Mouse (Mus musculus) liver, embryonic 13.5 days (tissue): ENCODE data around the gene Aldoart2. TPM values are rescaled to one million over a fixed set of nuclear protein-coding genes. Genes with fewer than 3 reads are reported as not detected.
"Not testable (repeated sequence)": the region's sequence is repeated elsewhere in the genome, so short reads cannot be mapped to it uniquely, and the experiment has no call there.

Experiments used
- ATAC-seq: fragments of 200-750 bp; cut with Nextera tagmentation; 2 replicates; pipeline ENCODE4 v1.8.0; 2017; ENCODE audit warnings: low read depth, mild to moderate bottlenecking, moderate number of reproducible peaks, moderate library complexity
- DNase-seq: peaks from one replicate; pipeline ENCODE4 v3.0.0; 2022
- H3K27ac ChIP-seq: fragments of 300-500 bp; sonication (generic); 2 replicates; pipeline ENCODE4 v1.5.1; 2015; ENCODE audit warnings: moderate library complexity, mild to moderate bottlenecking, inconsistent platforms
- H3K27me3 ChIP-seq: fragments of 300-500 bp; sonication (generic); 2 replicates; pipeline ENCODE4 v1.6.1; 2015; ENCODE audit warnings: mild to moderate bottlenecking, inconsistent platforms
- H3K36me3 ChIP-seq: fragments of 300-500 bp; sonication (generic); 2 replicates; pipeline ENCODE4 v1.6.1; 2015; ENCODE audit warnings: mild to moderate bottlenecking, inconsistent platforms
- H3K4me1 ChIP-seq: fragments of 300-500 bp; sonication (generic); replicated peaks from 2 replicates; pipeline ENCODE4 v1.6.1; 2015; ENCODE audit warnings: inconsistent platforms
- H3K4me2 ChIP-seq: fragments of 300-500 bp; sonication (generic); 2 replicates; pipeline ENCODE4 v1.6.1; 2015; ENCODE audit warnings: inconsistent platforms, mild to moderate bottlenecking, moderate library complexity
- H3K4me3 ChIP-seq: fragments of 300-500 bp; sonication (generic); replicated peaks from 2 replicates; pipeline ENCODE4 v1.5.1; 2015; ENCODE audit warnings: mild to moderate bottlenecking, inconsistent platforms
- H3K9ac ChIP-seq: fragments of 300-500 bp; sonication (generic); 2 replicates; pipeline ENCODE4 v1.6.1; 2015; ENCODE audit warnings: mild to moderate bottlenecking, inconsistent platforms
- H3K9me3 ChIP-seq: fragments of 300-500 bp; sonication (generic); replicated peaks from 2 replicates; pipeline ENCODE4 v1.6.1; 2016; ENCODE audit warnings: inconsistent platforms
- WGBS: fragments of 180-500 bp; shearing (Covaris S2); methylation state at CpG from one replicate; pipeline ENCODE4 v1.1.7; 2015; ENCODE audit not compliant: insufficient replicate concordance; 5-methylcytosine and 5-hydroxymethylcytosine counted together
- polyA plus RNA-seq: library from polyadenylated mRNA; unstranded; fragments of >200 nt; fragmentation: Nextera tagmentation; extraction: Ambion mirVana; gene quantifications from 2 replicates; pipeline ENCODE4 v1.2.1, GENCODE M21; 2015

Aldoart2 gene
- polyA plus RNA-seq: not detected in 2 replicates

DNA sequence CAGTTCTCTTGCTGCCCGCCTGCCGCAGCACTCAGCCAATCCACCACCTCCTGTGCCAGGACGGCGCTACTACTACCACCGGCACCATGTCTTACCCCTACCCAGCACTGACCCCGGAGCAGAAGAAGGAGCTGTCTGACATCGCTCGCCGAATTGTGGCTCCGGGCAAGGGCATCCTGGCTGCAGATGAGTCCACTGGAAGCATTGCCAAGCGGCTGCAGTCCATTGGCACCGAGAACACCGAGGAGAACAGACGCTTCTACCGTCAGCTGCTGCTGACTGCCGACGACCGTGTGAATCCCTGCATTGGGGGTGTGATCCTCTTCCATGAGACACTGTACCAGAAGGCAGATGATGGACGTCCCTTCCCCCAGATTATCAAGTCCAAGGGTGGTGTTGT lies at the start of gene Aldoart2:
Gene Aldoart2 (plus strand): TSS at position 34 of the 400 bp plus-strand sequence.
- H3K4me3 ChIP-seq: no peak within 1 kb of the TSS
- H3K36me3 ChIP-seq: no peaks in the 10 kb centered on the region
- no peak within 1 kb of the TSS for H3K27ac ChIP-seq
- no peak for ATAC-seq
- no peaks in the 10 kb centered on the region for H3K27me3 ChIP-seq
- no peak within 1 kb of the TSS for H3K9ac ChIP-seq
- 84% methylated on average over 19 of the region's 19 CpGs for WGBS
- H3K4me2 ChIP-seq: no peak within 1 kb of the TSS
- H3K4me1 ChIP-seq: 0 out of 2 replicates have a peak, but pooled peaks cover 4% of the 10 kb centered on the region
- H3K9me3 ChIP-seq: no peaks in the 10 kb centered on the region
- no peak for DNase-seq

DNA sequence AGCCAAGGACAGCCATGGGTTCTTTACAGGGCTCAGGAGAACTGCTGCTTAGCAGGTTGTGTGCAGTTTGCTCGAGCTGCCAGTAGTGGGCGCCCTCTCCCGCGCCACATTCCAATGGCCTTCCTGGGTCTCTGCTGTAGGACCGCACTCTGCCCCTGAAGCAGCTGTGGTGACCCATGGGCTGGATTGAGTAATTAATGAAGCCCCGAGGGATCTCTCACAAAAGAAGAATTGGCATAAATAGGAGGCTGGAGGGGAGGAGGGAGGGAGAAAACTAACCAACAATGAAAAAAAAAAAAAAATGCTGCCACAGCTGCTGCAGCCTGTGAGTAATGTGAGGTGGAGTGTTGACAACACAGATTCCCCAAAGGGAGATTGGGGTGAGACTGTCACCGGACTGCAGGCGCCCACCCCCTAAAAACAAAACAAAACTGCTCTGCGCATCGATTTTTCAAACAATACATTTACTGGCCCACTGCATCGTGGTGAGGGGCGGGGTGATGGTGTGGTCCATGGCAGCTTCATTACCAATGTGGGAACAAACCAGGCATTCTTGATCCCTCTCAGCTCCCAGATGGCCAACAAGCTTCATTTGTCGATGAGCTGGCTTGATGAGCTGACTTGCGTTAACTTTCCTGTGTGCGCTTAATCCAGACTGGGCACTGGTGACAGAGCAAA lies 46.8 kb upstream of the Aldoart2 start:
- Histone ChIP-seq H3K4me3 (no peak overlapping the region), H3K4me2 (no peak overlapping the region), H3K27ac (no peak overlapping the region), H3K9me3 (no peaks in the 10 kb centered on the region), H3K4me1 (no peaks in the 10 kb centered on the region), H3K36me3 (no peaks in the 10 kb centered on the region), H3K27me3 (no peaks in the 10 kb centered on the region), H3K9ac (no peak overlapping the region)
- WGBS: 51% methylated on average over 15 of the region's 15 CpGs
- ATAC-seq (no peak), DNase-seq (peak; percentile 9)

DNA sequence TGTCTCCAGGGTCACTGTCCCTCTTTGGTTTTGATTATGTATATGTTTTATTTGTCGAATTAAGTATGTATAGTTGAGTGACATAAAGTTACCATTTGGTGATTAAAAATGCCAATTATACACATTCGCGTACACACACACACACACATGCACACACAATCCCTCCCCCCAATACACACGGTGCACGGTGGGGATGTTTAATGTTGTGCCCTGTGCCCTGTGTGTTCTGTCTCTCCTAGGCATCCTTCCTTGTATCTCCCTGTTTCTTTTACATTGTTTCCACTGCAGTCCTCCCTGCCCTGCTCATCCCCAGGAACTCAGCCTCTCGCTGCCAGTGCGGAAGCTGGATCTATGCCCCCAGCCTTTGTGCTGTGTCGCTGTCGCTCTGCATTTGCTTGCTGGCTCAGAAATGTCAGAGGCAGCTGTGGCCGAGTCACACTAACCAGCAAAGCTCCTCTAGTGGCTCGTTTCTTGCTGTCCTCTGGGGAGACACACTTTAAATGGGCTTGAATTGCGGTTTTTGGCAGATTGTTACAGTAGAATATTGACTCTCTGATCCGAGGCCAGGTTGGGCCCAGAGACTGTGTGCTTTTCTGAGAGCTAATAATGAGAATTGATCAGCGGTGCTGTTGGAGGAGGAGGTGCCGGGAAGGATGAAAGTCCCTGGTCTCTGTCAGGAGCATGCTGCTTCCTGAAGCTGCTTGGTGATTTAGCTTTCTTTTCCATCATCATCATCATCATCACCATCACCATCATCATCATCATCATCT lies 37.9 kb upstream of the Aldoart2 start:
- 60% methylated on average over 15 of the region's 15 CpGs for WGBS
- no peak overlapping the region for H3K4me3 ChIP-seq
- DNase-seq (no peak), ATAC-seq (no peak)
- no peaks in the 10 kb centered on the region for H3K4me1 ChIP-seq
- H3K9ac ChIP-seq: no peak overlapping the region
- H3K27ac ChIP-seq: no peak overlapping the region
- no peaks in the 10 kb centered on the region for H3K27me3 ChIP-seq
- H3K9me3 ChIP-seq: no peaks in the 10 kb centered on the region
- no peak overlapping the region for H3K4me2 ChIP-seq
- no peaks in the 10 kb centered on the region for H3K36me3 ChIP-seq

DNA sequence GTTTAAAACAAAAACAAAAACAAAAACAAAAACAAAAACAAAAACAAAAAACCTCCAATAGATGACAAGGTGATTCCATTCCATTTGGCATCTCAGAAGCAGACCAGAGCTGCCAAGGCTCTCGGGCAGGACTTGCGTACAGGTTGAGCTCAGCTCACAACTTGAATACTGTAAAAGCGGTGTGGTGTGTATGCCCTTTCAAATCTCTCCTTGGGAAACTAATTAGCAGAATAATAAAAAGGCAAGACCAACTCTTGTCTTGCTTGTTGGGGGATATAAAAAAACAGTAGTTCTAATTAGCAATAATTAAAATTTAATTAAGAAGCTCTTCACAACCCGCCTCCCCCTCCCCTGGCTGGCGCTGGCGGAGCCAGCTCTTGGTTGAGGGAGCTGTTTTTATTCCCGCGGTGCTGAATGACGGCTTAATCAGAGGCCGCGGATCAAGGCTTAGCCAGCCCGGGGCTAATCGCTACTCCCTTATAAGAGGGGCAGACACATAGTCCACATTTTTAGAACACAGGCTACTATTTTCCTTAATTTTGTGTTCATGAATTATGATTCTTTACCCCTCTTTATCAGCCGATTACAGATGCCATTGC lies 28.4 kb upstream of the Aldoart2 start:
- WGBS: 12% methylated on average over 14 of the region's 14 CpGs

DNA sequence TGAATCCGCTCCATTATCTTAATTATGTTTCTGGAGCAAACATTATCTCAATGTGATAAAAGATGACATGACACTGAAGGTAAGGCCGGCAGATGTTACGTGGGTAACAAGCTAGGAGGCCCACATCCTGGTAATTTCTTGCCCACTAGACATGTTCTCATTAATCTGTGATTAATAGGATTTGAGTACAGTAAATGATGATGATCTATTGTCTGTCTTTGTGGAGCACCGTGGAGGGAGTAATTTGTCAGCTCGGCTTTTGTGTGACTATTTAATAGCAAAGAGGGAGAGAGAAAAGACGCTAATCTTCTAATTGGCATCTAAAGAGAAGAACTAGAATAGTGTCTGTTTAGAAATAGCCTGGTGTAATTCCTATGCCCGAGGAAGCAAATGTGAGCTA lies 27.3 kb upstream of the Aldoart2 start:
- DNase-seq: no peak
- no peak overlapping the region for H3K4me3 ChIP-seq
- 65% methylated on average over 7 of the region's 7 CpGs for WGBS

More for the DNA sequence above, 28.4 kb upstream of the Aldoart2 start:
- no peaks in the 10 kb centered on the region for H3K9me3 ChIP-seq
- H3K36me3 ChIP-seq: no peaks in the 10 kb centered on the region
- no peak for ATAC-seq
- no peak overlapping the region for H3K9ac ChIP-seq
- no peaks in the 10 kb centered on the region for H3K4me1 ChIP-seq
- H3K4me3 ChIP-seq: no peak overlapping the region
- H3K27ac ChIP-seq: no peak overlapping the region
- H3K27me3 ChIP-seq: peaks cover 23% of the 10 kb centered on the region
- no peak for DNase-seq
- H3K4me2 ChIP-seq: no peak overlapping the region

DNA sequence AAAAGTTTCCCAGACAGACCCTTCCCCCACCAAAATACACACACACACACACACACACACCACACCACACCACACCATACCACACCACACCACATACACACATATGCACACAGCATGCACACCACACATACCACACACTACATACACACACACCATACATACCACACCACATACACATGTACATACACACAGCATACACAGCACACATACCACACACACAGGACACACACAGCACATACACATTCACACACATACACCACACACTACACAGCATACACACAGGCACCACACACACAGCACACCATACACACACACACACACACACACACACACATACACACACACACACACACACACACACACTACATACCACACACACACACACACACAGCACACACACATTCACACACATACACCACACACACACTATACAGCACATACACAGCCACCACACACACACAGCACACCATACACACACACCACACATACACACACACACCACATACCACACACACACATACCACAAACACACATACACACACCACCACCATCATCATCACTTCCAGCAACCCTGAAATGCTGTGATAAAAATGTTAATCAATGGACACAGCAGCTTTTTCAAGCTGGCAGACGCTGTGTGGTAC lies 26.6 kb upstream of the Aldoart2 start:
- Histone ChIP-seq H3K4me1 (no peaks in the 10 kb centered on the region), H3K27me3 (peaks cover 23% of the 10 kb centered on the region), H3K36me3 (no peaks in the 10 kb centered on the region), H3K4me2 (no peak overlapping the region), H3K9ac (no peak overlapping the region), H3K27ac (no peak overlapping the region), H3K9me3 (no peaks in the 10 kb centered on the region), H3K4me3 (no peak overlapping the region)
- WGBS: 62% methylated on average over 1 of the region's 1 CpGs
- 0 out of 2 replicates have a peak, but pooled peaks have one; percentile 39 for ATAC-seq
- DNase-seq: no peak

More for the DNA sequence above, 27.3 kb upstream of the Aldoart2 start:
- no peak overlapping the region for H3K4me2 ChIP-seq
- no peaks in the 10 kb centered on the region for H3K4me1 ChIP-seq
- H3K36me3 ChIP-seq: no peaks in the 10 kb centered on the region
- H3K9me3 ChIP-seq: no peaks in the 10 kb centered on the region
- no peak overlapping the region for H3K9ac ChIP-seq
- peaks cover 23% of the 10 kb centered on the region for H3K27me3 ChIP-seq
- no peak overlapping the region for H3K27ac ChIP-seq
- no peak for ATAC-seq

DNA sequence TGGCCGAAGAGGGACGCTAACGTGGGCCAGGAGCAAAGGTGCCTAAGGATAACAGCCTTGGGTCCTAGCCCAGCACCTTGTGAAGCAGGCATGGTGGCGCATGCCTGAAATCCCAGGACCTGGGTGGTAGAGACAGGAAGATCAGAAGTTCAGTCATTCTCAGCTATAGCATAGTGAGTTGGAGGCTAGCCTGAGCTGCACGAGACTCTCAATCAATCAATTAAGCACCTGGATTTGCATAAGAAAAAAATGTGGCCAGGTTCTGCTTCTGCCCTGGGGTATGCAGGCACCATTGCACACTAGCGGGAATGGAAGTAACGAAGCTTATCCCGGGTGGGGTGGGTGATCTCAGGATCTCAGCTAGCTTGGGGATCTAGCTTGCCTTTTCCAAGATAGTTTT lies 25.9 kb upstream of the Aldoart2 start:
- Histone ChIP-seq H3K9me3 (no peaks in the 10 kb centered on the region), H3K4me2 (no peak overlapping the region), H3K4me3 (no peak overlapping the region), H3K9ac (no peak overlapping the region), H3K4me1 (no peaks in the 10 kb centered on the region), H3K36me3 (no peaks in the 10 kb centered on the region), H3K27ac (no peak overlapping the region), H3K27me3 (peaks cover 23% of the 10 kb centered on the region)
- DNase-seq: no peak
- ATAC-seq: no peak
- 56% methylated on average over 8 of the region's 8 CpGs for WGBS

DNA sequence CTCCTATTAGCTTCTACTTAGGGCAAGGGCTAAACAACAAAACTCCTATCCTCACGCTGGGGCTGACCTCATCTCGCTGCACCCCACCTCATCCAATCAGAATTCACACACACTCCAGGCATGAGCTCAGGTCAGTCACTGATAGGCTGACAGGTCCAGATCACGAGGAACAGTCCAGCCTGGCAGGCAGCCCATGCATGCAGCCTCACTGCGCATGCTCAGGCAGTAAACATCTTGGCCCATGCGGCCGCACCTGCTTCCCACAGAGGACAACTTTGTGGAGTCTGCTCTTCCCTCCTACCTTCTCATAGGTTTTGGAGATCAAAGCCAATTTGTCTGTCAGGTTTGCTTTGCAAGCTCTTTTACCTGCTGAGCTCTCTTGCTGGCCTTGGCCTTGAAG lies 10.1 kb upstream of the Aldoart2 start:
- not testable (repeated sequence) for H3K27ac ChIP-seq, H3K9me3 ChIP-seq, H3K4me1 ChIP-seq, H3K4me2 ChIP-seq, H3K36me3 ChIP-seq, DNase-seq, ATAC-seq, H3K9ac ChIP-seq, H3K4me3 ChIP-seq, H3K27me3 ChIP-seq
- WGBS: 66% methylated on average over 6 of the region's 6 CpGs

DNA sequence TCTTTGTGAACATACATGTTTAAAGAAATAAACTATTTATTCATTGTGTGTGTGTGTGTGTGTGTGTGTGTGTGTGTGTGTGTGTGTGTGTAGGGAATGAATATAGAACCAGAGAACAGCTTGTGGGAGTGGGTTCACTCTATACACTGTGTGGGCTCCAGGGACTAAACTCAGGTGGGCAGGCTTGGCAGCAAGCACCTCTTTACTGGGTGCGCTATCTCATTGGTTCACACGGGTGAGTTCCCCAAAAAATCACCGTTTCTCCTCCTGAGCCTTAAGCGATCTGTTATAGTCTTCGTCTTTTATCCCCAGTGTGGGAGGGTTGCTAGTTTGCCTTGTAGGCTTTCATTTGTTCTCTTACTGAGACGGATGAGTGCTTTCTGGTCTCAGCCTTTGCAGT lies 7.2 kb upstream of the Aldoart2 start:
- Histone ChIP-seq H3K27me3 (no peaks in the 10 kb centered on the region), H3K36me3 (no peaks in the 10 kb centered on the region), H3K4me2 (no peak overlapping the region), H3K9ac (no peak overlapping the region), H3K4me3 (no peak overlapping the region), H3K9me3 (no peaks in the 10 kb centered on the region), H3K27ac (no peak overlapping the region), H3K4me1 (0 out of 2 replicates have a peak, but pooled peaks cover 4% of the 10 kb centered on the region)
- ATAC-seq (no peak), DNase-seq (no peak)
- 66% methylated on average over 6 of the region's 6 CpGs for WGBS

DNA sequence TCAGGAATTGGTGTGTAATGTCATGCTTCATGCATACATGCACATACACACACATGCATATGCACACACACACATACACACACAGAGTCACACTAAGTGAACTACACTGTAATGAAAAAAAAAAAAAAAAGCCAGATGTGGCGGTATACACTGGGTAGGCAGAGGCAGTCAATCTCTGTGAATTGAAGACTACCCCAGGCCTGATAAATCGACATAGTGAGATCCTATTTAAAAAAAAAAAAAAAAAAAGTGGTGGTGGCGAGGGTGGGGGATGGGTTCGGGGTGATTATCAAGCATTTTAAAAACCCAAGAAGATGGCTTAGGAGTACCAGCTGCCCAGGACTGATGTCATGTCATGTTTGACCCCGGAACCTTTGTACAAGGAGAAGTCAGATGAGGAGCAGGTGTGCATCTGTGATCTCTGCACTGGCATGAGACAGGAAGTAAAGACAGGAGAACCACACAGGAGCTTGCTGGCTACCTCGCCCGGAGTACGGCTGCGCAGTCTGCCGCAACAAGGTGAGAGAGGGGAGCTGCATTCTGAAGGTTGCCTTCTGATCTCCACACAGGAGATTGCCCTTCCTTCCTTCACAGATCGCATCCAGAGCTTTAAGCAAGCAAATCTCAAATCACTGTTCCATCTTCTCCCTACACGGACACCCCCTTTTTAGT lies 5.7 kb upstream of the Aldoart2 start:
- Histone ChIP-seq H3K4me2 (no peak overlapping the region), H3K27me3 (no peaks in the 10 kb centered on the region), H3K27ac (no peak overlapping the region), H3K4me3 (no peak overlapping the region), H3K36me3 (no peaks in the 10 kb centered on the region), H3K9me3 (no peaks in the 10 kb centered on the region), H3K4me1 (0 out of 2 replicates have a peak, but pooled peaks cover 4% of the 10 kb centered on the region), H3K9ac (no peak overlapping the region)
- DNase-seq (no peak), ATAC-seq (no peak)
- WGBS: 69% methylated on average over 12 of the region's 12 CpGs
